Mouse (Mus musculus): ENCODE measurements around the gene Micu2. TPM values are rescaled to one million over a fixed set of nuclear protein-coding genes. Genes with fewer than 3 reads are reported as not detected.

Micu2 gene
- 135 TPM for polyA plus RNA-seq (2014; fragmentation: Illumina TruSeq; extraction: RNeasy Lipid Tissue Mini Kit (QIAGEN cat#74804); ENCODE audit: low read depth, low replicate concordance)

GRCm38 (mm10) chr14:57998526-57999401, at the start of gene Micu2:
Micu2 (minus strand) TSS chr14:57999262.

GRCm38 (mm10) chr14:57890011-57890842, 108.8 kb downstream of the Micu2 start, which contains the start of gene Zdhhc20:
Zdhhc20 (minus strand) TSS chr14:57890276.

Other genes starting within 250 kb of the Micu2 start
- 27.9 TPM for gene Lats2, start 240.9 kb downstream of the Micu2 start, polyA plus RNA-seq (2014; fragmentation: Illumina TruSeq; extraction: RNeasy Lipid Tissue Mini Kit (QIAGEN cat#74804); ENCODE audit: low read depth, low replicate concordance)
- gene Sap18, start 201.1 kb downstream of the Micu2 start, polyA plus RNA-seq (2014; fragmentation: Illumina TruSeq; extraction: RNeasy Lipid Tissue Mini Kit (QIAGEN cat#74804); ENCODE audit: low read depth, low replicate concordance): 199 TPM
- gene Ska3, start 173.1 kb downstream of the Micu2 start, polyA plus RNA-seq (2014; fragmentation: Illumina TruSeq; extraction: RNeasy Lipid Tissue Mini Kit (QIAGEN cat#74804); ENCODE audit: low read depth, low replicate concordance): 7.5 TPM
- gene Mrpl57, start 173.0 kb downstream of the Micu2 start, polyA plus RNA-seq (2014; fragmentation: Illumina TruSeq; extraction: RNeasy Lipid Tissue Mini Kit (QIAGEN cat#74804); ENCODE audit: low read depth, low replicate concordance): 45.4 TPM
- 252 TPM for gene Zdhhc20, start 109.0 kb downstream of the Micu2 start, polyA plus RNA-seq (2014; fragmentation: Illumina TruSeq; extraction: RNeasy Lipid Tissue Mini Kit (QIAGEN cat#74804); ENCODE audit: low read depth, low replicate concordance)
- 9.8 TPM for gene Fgf9, start 71.3 kb upstream of the Micu2 start, polyA plus RNA-seq (2014; fragmentation: Illumina TruSeq; extraction: RNeasy Lipid Tissue Mini Kit (QIAGEN cat#74804); ENCODE audit: low read depth, low replicate concordance)

All from sigmoid colon, adult 10 weeks (tissue).